Mouse (Mus musculus) forebrain, embryonic 13.5 days (tissue): ENCODE measurements around the gene Cdc27. TPM values are rescaled to one million over a fixed set of nuclear protein-coding genes. Genes with fewer than 3 reads are reported as not detected.
"Not testable (repeated sequence)": the region's sequence is repeated elsewhere in the genome, so short reads cannot be mapped to it uniquely, and the experiment has no call there.

Experiments used
- ATAC-seq: fragments of 200-750 bp; cut with Nextera tagmentation; 2 replicates; pipeline ENCODE4 v1.8.0; 2017
- H3K27ac ChIP-seq: fragments of 300-500 bp; sonication (generic); 2 replicates; pipeline ENCODE4 v1.5.1; 2015; ENCODE audit warnings: inconsistent platforms, mild to moderate bottlenecking, moderate library complexity
- H3K27me3 ChIP-seq: fragments of 300-500 bp; sonication (generic); 2 replicates; pipeline ENCODE4 v1.6.1; 2015; ENCODE audit warnings: mild to moderate bottlenecking, inconsistent platforms
- H3K36me3 ChIP-seq: fragments of 300-500 bp; sonication (generic); 2 replicates; pipeline ENCODE4 v1.6.1; 2015; ENCODE audit warnings: mild to moderate bottlenecking, inconsistent platforms; ENCODE audit not compliant: poor library complexity, severe bottlenecking
- H3K4me1 ChIP-seq: fragments of 300-500 bp; sonication (generic); 2 replicates; pipeline ENCODE4 v1.6.1; 2015; ENCODE audit warnings: inconsistent platforms
- H3K4me2 ChIP-seq: fragments of 300-500 bp; sonication (generic); 2 replicates; pipeline ENCODE4 v1.6.1; 2015; ENCODE audit warnings: inconsistent platforms, mild to moderate bottlenecking, moderate library complexity
- H3K4me3 ChIP-seq: fragments of 300-500 bp; sonication (generic); 2 replicates; pipeline ENCODE4 v1.5.1; 2015; ENCODE audit warnings: mild to moderate bottlenecking, inconsistent platforms
- H3K9ac ChIP-seq: fragments of 300-500 bp; sonication (generic); 2 replicates; pipeline ENCODE4 v1.6.1; 2015; ENCODE audit warnings: mild to moderate bottlenecking, inconsistent platforms
- H3K9me3 ChIP-seq: fragments of 300-500 bp; sonication (generic); replicated peaks from 2 replicates; pipeline ENCODE4 v1.6.1; 2016; ENCODE audit warnings: inconsistent platforms
- WGBS: fragments of 180-500 bp; shearing (Covaris S2); methylation state at CpG from one replicate; pipeline ENCODE4 v1.1.7; 2015; 5-methylcytosine and 5-hydroxymethylcytosine counted together
- polyA plus RNA-seq: library from polyadenylated mRNA; unstranded; fragments of >200 nt; fragmentation: Nextera tagmentation; extraction: Ambion mirVana; gene quantifications from 2 replicates; pipeline ENCODE4 v1.2.1, GENCODE M21; 2015

The Cdc27 gene
- polyA plus RNA-seq, 1 experiment from 2014 or later: 43.7 TPM

DNA sequence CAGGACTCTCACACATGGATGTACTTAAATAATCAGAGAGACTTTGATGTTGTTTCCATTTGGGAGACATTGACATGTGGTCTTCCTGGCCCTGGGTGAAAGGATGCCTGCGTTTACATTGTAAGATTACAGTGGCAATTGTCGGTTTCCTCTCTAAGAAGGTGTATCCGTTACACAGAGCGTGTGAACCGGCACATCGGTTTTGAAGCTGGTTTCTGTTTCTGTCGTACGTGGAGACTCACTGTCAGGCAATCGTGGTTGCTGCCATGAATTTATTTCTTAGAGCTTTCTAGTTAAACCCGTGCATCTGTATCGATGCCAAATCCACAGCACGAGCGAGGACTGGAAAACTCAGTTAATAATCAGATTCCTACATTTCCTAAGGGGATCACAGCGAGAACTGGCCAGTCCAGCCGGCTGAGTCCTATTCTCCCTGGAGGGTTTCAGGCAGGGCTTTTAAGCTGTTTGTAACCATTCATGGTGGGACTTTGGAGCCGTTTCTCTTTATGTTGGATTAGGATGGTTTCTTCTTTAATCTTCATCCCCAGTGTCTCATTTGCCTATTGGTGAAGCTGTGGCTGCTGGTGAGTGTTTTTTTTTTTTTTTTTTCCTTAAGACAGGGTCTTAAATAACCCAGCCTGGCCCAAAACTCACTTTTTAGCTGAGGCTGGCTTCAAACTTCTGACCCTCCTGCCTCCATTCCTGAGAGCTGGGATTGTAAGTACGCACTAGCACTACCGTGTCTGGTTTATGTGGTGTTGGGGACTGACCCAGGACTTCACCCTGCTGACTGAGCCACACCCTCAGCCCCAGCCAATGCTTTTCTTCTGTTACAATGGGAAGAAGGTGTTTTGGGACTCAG is 31.3 kb upstream of the Cdc27 start:
- Histone ChIP-seq H3K4me3 (no peak overlapping the region), H3K4me1 (no peaks in the 10 kb centered on the region), H3K9ac (no peak overlapping the region), H3K27me3 (no peaks in the 10 kb centered on the region), H3K4me2 (no peak overlapping the region), H3K27ac (no peak overlapping the region), H3K9me3 (no peaks in the 10 kb centered on the region), H3K36me3 (no peaks in the 10 kb centered on the region)
- 76% methylated on average over 18 of the region's 18 CpGs for WGBS
- no peak for ATAC-seq

- Histone ChIP-seq H3K4me1 (no peaks in the 10 kb centered on the region), H3K9ac (no peak overlapping the region), H3K9me3 (no peaks in the 10 kb centered on the region), H3K4me2 (no peak overlapping the region), H3K27ac (no peak overlapping the region), H3K36me3 (no peaks in the 10 kb centered on the region), H3K4me3 (no peak overlapping the region), H3K27me3 (no peaks in the 10 kb centered on the region)
- ATAC-seq: no peak
- 89% methylated on average over 5 of the region's 5 CpGs for WGBS
These were observed 30.2 kb upstream of the Cdc27 start for GRCm38 (mm10) chr11:104580606-104581005.

- Histone ChIP-seq H3K4me3 (no peak overlapping the region), H3K4me1 (no peaks in the 10 kb centered on the region), H3K9ac (no peak overlapping the region), H3K9me3 (no peaks in the 10 kb centered on the region), H3K27me3 (no peaks in the 10 kb centered on the region), H3K27ac (no peak overlapping the region), H3K36me3 (no peaks in the 10 kb centered on the region), H3K4me2 (no peak overlapping the region)
- ATAC-seq: no peak
- 76% methylated on average over 6 of the region's 6 CpGs for WGBS
These were observed 29.7 kb upstream of the Cdc27 start for GRCm38 (mm10) chr11:104580091-104580490.

GRCm38 (mm10) chr11:104579575-104579974 is 29.2 kb upstream of the Cdc27 start:
- H3K36me3 ChIP-seq: no peaks in the 10 kb centered on the region
- H3K9ac ChIP-seq: no peak overlapping the region
- no peaks in the 10 kb centered on the region for H3K9me3 ChIP-seq
- ATAC-seq: no peak
- H3K4me2 ChIP-seq: no peak overlapping the region
- no peaks in the 10 kb centered on the region for H3K4me1 ChIP-seq
- WGBS: 93% methylated on average over 8 of the region's 8 CpGs
- H3K4me3 ChIP-seq: no peak overlapping the region
- H3K27me3 ChIP-seq: no peaks in the 10 kb centered on the region
- no peak overlapping the region for H3K27ac ChIP-seq

- 91% methylated on average over 9 of the region's 9 CpGs for WGBS
These were observed 28.7 kb upstream of the Cdc27 start for GRCm38 (mm10) chr11:104579084-104579483.

DNA sequence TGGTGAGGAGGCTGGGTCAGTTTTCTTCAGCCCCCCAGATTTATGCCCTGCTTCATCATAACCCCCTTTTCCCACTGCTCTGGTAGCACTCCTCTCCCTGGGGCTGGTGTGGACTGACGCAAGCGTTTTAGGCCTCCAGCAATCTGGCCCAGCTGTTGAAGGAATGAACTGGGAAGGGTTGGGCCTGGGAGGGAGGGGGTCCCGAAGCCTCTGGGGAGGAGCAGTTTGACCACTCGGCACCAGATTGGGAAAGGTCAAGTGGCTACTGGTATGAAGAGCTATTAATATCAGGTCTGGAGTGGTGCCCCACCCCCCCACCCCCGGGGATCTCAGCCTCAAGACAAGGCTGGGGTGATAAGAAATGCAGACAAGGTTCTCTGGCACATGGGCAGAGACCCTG is 27.7 kb upstream of the Cdc27 start:
- WGBS: 74% methylated on average over 5 of the region's 5 CpGs
- H3K27me3 ChIP-seq: no peaks in the 10 kb centered on the region

More at GRCm38 (mm10) chr11:104579084-104579483, 28.7 kb upstream of the Cdc27 start:
- Histone ChIP-seq H3K9ac (no peak overlapping the region), H3K9me3 (no peaks in the 10 kb centered on the region), H3K4me1 (no peaks in the 10 kb centered on the region), H3K4me2 (no peak overlapping the region), H3K27me3 (no peaks in the 10 kb centered on the region), H3K4me3 (no peak overlapping the region), H3K36me3 (no peaks in the 10 kb centered on the region), H3K27ac (no peak overlapping the region)
- ATAC-seq: no peak

GRCm38 (mm10) chr11:104576772-104577612 is 26.6 kb upstream of the Cdc27 start:
- H3K4me3 ChIP-seq: no peak overlapping the region
- no peak overlapping the region for H3K27ac ChIP-seq
- no peaks in the 10 kb centered on the region for H3K36me3 ChIP-seq
- H3K4me2 ChIP-seq: no peak overlapping the region
- WGBS: 47% methylated on average over 10 of the region's 10 CpGs
- H3K9ac ChIP-seq: no peak overlapping the region
- ATAC-seq: no peak
- no peaks in the 10 kb centered on the region for H3K4me1 ChIP-seq
- peaks cover 9% of the 10 kb centered on the region; the same call in 1 of the 2 replicates for H3K27me3 ChIP-seq
- no peaks in the 10 kb centered on the region for H3K9me3 ChIP-seq

More for the DNA sequence above, 27.7 kb upstream of the Cdc27 start:
- ATAC-seq: no peak
- Histone ChIP-seq H3K4me3 (no peak overlapping the region), H3K27ac (no peak overlapping the region), H3K4me1 (no peaks in the 10 kb centered on the region), H3K9me3 (no peaks in the 10 kb centered on the region), H3K4me2 (no peak overlapping the region), H3K9ac (no peak overlapping the region), H3K36me3 (no peaks in the 10 kb centered on the region)

GRCm38 (mm10) chr11:104572566-104572965 is 22.1 kb upstream of the Cdc27 start:
- Histone ChIP-seq H3K4me3 (no peak overlapping the region), H3K27ac (no peak overlapping the region), H3K36me3 (no peaks in the 10 kb centered on the region), H3K27me3 (peaks cover 11% of the 10 kb centered on the region; the same call in 1 of the 2 replicates), H3K9me3 (0 out of 2 replicates have a peak, but pooled peaks cover 3% of the 10 kb centered on the region), H3K4me2 (no peak overlapping the region), H3K9ac (no peak overlapping the region), H3K4me1 (0 out of 2 replicates have a peak, but pooled peaks cover 3% of the 10 kb centered on the region)
- 70% methylated on average over 2 of the region's 2 CpGs for WGBS
- ATAC-seq: no peak

DNA sequence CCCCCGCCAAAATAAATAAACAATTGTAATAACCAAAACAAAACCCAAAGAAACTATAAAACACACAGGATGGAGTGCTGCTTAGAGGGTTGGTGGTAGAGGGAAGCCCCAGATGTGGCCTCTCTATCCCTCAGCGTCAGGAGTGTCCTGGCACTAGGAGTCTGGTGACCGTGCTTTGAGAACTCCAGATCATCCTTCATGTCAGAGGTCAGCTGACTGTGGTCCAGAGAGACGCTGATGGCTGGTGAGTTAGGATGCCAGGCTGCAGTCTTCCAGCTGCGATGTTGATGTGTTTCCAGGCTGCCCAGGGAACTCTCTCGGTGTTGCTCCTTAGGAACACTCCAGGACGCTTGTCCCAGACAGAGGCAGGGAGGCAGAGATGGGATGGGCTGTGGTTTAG is 21.7 kb upstream of the Cdc27 start:
- Histone ChIP-seq H3K27me3 (peaks cover 11% of the 10 kb centered on the region; the same call in 1 of the 2 replicates), H3K36me3 (no peaks in the 10 kb centered on the region), H3K4me3 (no peak overlapping the region), H3K4me2 (no peak overlapping the region), H3K4me1 (0 out of 2 replicates have a peak, but pooled peaks cover 3% of the 10 kb centered on the region), H3K9ac (no peak overlapping the region), H3K27ac (no peak overlapping the region), H3K9me3 (0 out of 2 replicates have a peak, but pooled peaks cover 3% of the 10 kb centered on the region)
- no peak for ATAC-seq
- WGBS: 73% methylated on average over 7 of the region's 7 CpGs

- not testable (repeated sequence) for H3K9ac ChIP-seq, H3K4me1 ChIP-seq, H3K27ac ChIP-seq, H3K36me3 ChIP-seq, H3K9me3 ChIP-seq
- peak; percentile 45; the same call in 1 of the 2 replicates for ATAC-seq
- under 1% methylated on average over 28 of the region's 28 CpGs for WGBS
- H3K4me3 ChIP-seq: peak overlapping the region; percentile 32
- peak overlapping the region; percentile 62 for H3K4me2 ChIP-seq
- H3K27me3 ChIP-seq: peaks cover 11% of the 10 kb centered on the region; the same call in 1 of the 2 replicates
These were observed 21.0 kb upstream of the Cdc27 start for GRCm38 (mm10) chr11:104571373-104571772.

GRCm38 (mm10) chr11:104570515-104570914 is 20.1 kb upstream of the Cdc27 start:
- H3K4me2 ChIP-seq, H3K36me3 ChIP-seq, H3K27ac ChIP-seq, H3K9me3 ChIP-seq, H3K9ac ChIP-seq, ATAC-seq, H3K4me3 ChIP-seq, H3K4me1 ChIP-seq: not testable (repeated sequence)
- WGBS: 87% methylated on average over 8 of the region's 8 CpGs
- H3K27me3 ChIP-seq: peaks cover 11% of the 10 kb centered on the region; the same call in 1 of the 2 replicates

GRCm38 (mm10) chr11:104568326-104568725 is 17.9 kb upstream of the Cdc27 start:
- Histone ChIP-seq H3K9ac (no peak overlapping the region), H3K36me3 (no peaks in the 10 kb centered on the region), H3K4me2 (no peak overlapping the region), H3K4me1 (0 out of 2 replicates have a peak, but pooled peaks cover 3% of the 10 kb centered on the region), H3K9me3 (0 out of 2 replicates have a peak, but pooled peaks cover 3% of the 10 kb centered on the region), H3K4me3 (no peak overlapping the region), H3K27me3 (peaks cover 11% of the 10 kb centered on the region; the same call in 1 of the 2 replicates), H3K27ac (no peak overlapping the region)
- no peak for ATAC-seq
- WGBS: 94% methylated on average over 4 of the region's 4 CpGs
